Mouse (Mus musculus) kidney, adult 2 months (tissue): ENCODE results near the gene Scn1a. TPM values are rescaled to one million over a fixed set of nuclear protein-coding genes. Genes with fewer than 3 reads are reported as not detected.

ENCODE experiments used
- DNase-seq: peaks from one replicate; pipeline ENCODE4 v3.0.0; 2021
- H3K27ac ChIP-seq: fragments of 200-500 bp; 2 replicates; pipeline ENCODE4 v1.5.1; 2012; ENCODE audit warnings: low read depth, low read length, control low read depth, inconsistent platforms; ENCODE audit not compliant: insufficient read depth
- H3K27me3 ChIP-seq: fragments of 200-500 bp; replicated peaks from 2 replicates; pipeline ENCODE4 v1.6.1; 2012; ENCODE audit warnings: mild to moderate bottlenecking, moderate library complexity, low read length, inconsistent platforms; ENCODE audit not compliant: control insufficient read depth, insufficient read depth
- H3K36me3 ChIP-seq: fragments of 200-500 bp; 2 replicates; pipeline ENCODE4 v1.6.1; 2012; ENCODE audit warnings: mild to moderate bottlenecking, moderate library complexity, low read length, inconsistent platforms; ENCODE audit not compliant: control insufficient read depth, insufficient read depth
- H3K4me1 ChIP-seq: fragments of 200-500 bp; 2 replicates; pipeline ENCODE4 v1.6.1; 2011; ENCODE audit warnings: low read length; ENCODE audit not compliant: control insufficient read depth, insufficient read depth
- H3K4me3 ChIP-seq: fragments of 200-500 bp; 2 replicates; pipeline ENCODE4 v1.5.1; 2011; ENCODE audit warnings: mild to moderate bottlenecking, low read depth, low read length, control low read depth; ENCODE audit not compliant: insufficient read depth
- CTCF ChIP-seq: fragments of 200-500 bp; conservative IDR thresholded peaks from 2 replicates; pipeline ENCODE4 v1.5.1; 2011; ENCODE audit warnings: low read depth, mild to moderate bottlenecking, control low read depth, low read length, moderate library complexity, mixed read lengths; ENCODE audit not compliant: insufficient read depth, insufficient read length
- POLR2A ChIP-seq: fragments of 200-500 bp; IDR thresholded peaks from one replicate; pipeline ENCODE4 v1.6.1; 2011; ENCODE audit warnings: low read depth, low read length, control low read depth
- WGBS: fragments of 180-500 bp; shearing (Covaris S2); methylation state at CpG from one replicate; pipeline ENCODE4 v1.1.7; 2018; 5-methylcytosine and 5-hydroxymethylcytosine counted together
- polyA plus RNA-seq: library from polyadenylated mRNA; depleted of rRNA; stranded (reverse); fragments of >200 nt; gene quantifications from 2 replicates; pipeline ENCODE4 v1.2.3, GENCODE M21; 2012; rRNA removed

Scn1a gene
- 0.03 and 0.06 TPM in 2 replicates for polyA plus RNA-seq

DNA sequence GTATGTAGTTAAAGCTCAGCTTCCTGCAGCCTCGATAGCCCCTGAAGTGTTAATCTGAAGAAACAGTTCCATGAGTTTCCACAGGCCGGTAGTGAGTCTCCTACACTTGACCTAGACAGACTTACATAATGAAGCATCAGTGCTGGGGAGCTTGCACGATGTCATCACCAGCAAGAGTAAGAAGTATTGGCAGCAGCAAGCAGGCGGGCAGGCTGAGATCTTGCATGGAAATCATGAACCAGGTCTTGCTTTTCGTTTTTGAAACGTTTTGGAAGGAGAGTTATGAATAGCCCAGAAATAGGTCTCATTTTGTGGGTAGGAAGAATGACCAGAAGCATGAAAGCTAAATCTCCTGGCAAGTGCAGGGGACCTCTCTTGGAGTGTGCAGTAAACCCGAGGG, at the start of gene Scn1a:
Scn1a (minus strand) TSS at position 130 of the 400 bp plus-strand sequence.
- no peaks in the 10 kb centered on the region for H3K4me1 ChIP-seq
- no peak for DNase-seq
- 9% methylated on average over 7 of the region's 7 CpGs for WGBS
- no peak within 1 kb of the TSS for H3K27ac ChIP-seq
- H3K36me3 ChIP-seq: no peaks in the 10 kb centered on the region
- TF ChIP-seq CTCF (no peak), POLR2A (no peak)
- no peak within 1 kb of the TSS for H3K4me3 ChIP-seq
- no peaks in the 10 kb centered on the region; the same call in 1 of the 2 replicates for H3K27me3 ChIP-seq

DNA sequence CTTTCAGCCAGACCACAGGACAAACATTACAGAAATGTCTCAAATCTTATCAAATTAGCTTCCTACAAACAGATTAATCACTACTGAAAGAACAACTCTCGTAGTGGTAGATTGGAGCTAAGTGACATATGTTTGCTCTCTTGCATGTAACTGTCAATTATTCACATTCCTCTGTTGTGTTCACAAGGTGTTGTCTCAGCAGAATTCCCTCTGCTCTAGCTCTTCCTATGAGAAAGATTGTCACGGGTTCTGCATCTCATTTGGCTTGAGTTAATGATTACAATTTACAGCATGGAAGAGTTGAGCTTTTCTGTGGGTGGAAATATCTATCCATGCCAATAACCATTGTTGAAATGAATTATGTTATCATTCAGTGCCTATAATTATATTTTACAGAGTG, 37.8 kb upstream of the Scn1a start:
- H3K4me1 ChIP-seq: no peaks in the 10 kb centered on the region
- WGBS: 34% methylated on average over 2 of the region's 2 CpGs
- H3K27me3 ChIP-seq: no peaks in the 10 kb centered on the region
- no peak overlapping the region for H3K27ac ChIP-seq
- DNase-seq: peak; percentile 5
- H3K4me3 ChIP-seq: no peak overlapping the region
- TF ChIP-seq CTCF (no peak), POLR2A (no peak)
- no peaks in the 10 kb centered on the region for H3K36me3 ChIP-seq

DNA sequence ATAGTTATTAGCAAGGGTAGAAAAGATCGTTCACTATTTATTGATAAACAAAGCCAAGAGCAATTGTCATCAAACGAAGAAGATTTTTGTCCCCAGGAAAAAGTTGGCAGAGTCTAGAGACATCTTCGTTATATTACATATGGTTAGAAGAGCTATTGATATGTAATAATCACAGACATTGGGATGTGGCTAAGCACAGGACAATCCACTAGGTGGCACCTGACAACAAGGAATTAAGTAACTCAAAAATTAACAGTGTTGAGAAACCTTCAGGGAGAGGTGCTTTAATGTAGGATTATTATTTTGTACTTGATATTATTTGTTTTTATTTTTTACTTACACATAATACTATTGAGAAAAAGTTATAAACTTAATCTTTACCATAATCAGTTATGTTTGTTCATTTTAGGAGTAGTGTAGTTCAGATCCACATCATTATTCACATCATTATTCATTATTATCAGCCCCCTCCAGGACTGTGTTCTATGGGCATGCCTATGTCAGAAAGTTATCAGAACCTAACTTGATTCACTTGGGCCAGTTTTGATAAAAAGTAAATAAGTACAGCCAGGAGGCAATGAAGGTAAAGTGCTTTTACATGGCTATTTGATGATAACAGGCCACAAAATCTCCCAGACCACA, 32.7 kb upstream of the Scn1a start:
- WGBS: 35% methylated on average over 3 of the region's 3 CpGs
- no peak overlapping the region for H3K27ac ChIP-seq
- H3K27me3 ChIP-seq: no peaks in the 10 kb centered on the region
- H3K4me1 ChIP-seq: no peaks in the 10 kb centered on the region
- no peak overlapping the region for H3K4me3 ChIP-seq
- TF ChIP-seq POLR2A: no peak
- TF ChIP-seq CTCF: no peak
- DNase-seq: peak; percentile 19
- no peaks in the 10 kb centered on the region for H3K36me3 ChIP-seq

DNA sequence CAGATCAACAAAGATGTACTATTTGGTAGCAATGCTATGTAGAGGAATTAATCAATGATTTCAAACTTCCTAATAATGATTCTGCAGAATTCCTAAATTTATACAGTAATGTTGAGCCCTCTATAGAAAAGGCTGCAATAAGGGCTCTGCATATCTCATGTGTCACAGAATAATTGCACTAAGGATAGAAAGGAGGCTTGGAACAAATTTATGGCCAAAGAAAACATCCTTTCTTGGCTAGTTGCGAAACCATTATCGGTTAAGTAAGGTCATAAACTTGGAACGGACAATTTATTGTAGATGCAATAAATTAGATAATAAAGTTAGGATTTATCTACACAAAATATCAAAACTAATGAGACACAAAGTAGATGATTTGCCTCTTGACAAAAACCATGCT, 24.8 kb upstream of the Scn1a start:
- peak; percentile 13 for DNase-seq
- TF ChIP-seq POLR2A (no peak), CTCF (no peak)
- Histone ChIP-seq H3K27ac (no peak overlapping the region), H3K36me3 (no peaks in the 10 kb centered on the region), H3K4me3 (no peak overlapping the region), H3K4me1 (no peaks in the 10 kb centered on the region), H3K27me3 (no peaks in the 10 kb centered on the region)
- WGBS: 32% methylated on average over 3 of the region's 3 CpGs

DNA sequence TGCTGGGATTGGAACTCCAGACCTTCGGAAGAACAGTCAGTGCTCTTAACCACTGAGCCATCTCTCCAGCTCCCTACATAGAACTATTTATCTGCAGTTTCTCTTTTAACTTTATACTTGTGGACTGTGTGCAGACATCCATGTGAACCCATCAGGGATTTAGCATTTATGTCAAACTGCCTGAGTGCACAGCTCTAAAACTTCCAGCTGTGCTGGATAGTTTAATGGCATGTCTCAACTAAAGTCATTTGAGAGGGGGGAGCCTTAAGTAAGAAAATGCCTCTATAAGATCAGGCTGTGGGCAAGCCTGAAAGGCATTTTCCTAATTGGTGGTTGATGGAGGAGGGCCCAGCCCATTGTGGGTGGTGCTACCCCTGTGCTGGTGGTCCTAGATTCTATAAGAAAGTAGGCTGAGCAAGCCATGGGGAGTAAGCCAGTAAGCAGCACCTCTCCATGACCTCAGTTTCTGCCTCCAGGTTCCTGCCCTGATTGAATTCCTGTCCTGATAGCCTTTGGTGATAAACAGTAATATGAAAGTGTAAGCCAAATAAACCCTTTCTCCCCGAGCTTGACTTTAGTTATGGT, 24.3 kb upstream of the Scn1a start:
- Histone ChIP-seq H3K36me3 (no peaks in the 10 kb centered on the region), H3K27ac (no peak overlapping the region), H3K27me3 (no peaks in the 10 kb centered on the region), H3K4me1 (no peaks in the 10 kb centered on the region), H3K4me3 (no peak overlapping the region)
- WGBS: 48% methylated on average over 2 of the region's 2 CpGs
- no peak for TF ChIP-seq POLR2A
- TF ChIP-seq CTCF: no peak
- peak; percentile 1 for DNase-seq

DNA sequence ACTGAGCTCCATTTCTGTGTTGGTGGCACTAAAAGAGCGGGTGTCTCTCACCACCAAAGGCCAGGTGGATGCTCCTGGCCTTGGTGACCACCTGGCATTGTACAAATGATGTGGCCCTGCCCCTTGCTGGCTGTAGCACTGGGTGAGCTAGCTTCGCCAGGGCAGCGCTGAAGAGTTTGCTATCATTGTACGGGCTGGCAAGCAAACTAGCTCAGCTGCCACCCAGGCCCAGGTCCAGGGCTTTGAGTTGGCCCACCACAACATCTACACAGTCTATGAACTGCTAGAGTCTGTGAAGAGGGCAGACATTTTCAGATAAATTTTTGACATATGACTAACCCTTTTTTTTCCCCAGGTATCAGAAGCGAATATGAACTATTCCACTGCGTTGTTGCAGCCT, 23.3 kb upstream of the Scn1a start:
- Histone ChIP-seq H3K36me3 (no peaks in the 10 kb centered on the region), H3K27me3 (no peaks in the 10 kb centered on the region), H3K4me1 (no peaks in the 10 kb centered on the region), H3K4me3 (no peak overlapping the region), H3K27ac (no peak overlapping the region)
- TF ChIP-seq CTCF (no peak), POLR2A (no peak)
- 91% methylated on average over 6 of the region's 6 CpGs for WGBS
- DNase-seq: no peak

DNA sequence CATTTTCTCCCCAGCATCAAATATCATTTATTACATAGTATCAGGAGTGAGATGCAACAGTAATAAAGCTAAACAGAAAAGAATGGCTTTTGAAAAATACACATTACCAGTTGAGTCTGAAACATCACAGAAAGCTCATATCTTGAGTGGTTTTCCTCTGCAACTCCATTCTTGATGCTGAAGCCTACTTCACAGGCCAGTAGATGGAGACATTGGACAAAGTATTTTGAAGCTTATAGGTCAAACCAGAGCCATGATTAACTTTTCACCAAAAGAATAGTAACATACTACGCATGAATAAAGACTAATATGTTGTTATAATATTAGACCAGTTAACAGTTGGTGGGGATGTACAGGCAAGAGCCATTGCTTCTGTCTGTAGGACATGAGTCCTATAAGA, 21.8 kb upstream of the Scn1a start:
- H3K4me1 ChIP-seq: no peaks in the 10 kb centered on the region
- H3K27ac ChIP-seq: no peak overlapping the region
- no peak for DNase-seq
- no peaks in the 10 kb centered on the region for H3K36me3 ChIP-seq
- 88% methylated on average over 1 of the region's 1 CpGs for WGBS
- TF ChIP-seq POLR2A (no peak), CTCF (no peak)
- no peaks in the 10 kb centered on the region for H3K27me3 ChIP-seq
- H3K4me3 ChIP-seq: no peak overlapping the region
